Mouse (Mus musculus) small intestine, adult 2 months (tissue): ENCODE results near the gene Sema4f.

Experiments used
- CTCF ChIP-seq: fragments of 200-500 bp; IDR thresholded peaks from 2 replicates; pipeline ENCODE4 v1.5.1; 2012; ENCODE audit warnings: low read depth, mild to moderate bottlenecking, control low read depth, inconsistent platforms, low read length, moderate library complexity, mixed read lengths; ENCODE audit not compliant: insufficient replicate concordance, insufficient read length; ENCODE audit errors: extremely low read depth
- POLR2A ChIP-seq: fragments of 200-500 bp; IDR thresholded peaks from 2 replicates; pipeline ENCODE4 v1.6.1; 2012; ENCODE audit warnings: low read depth, mild to moderate bottlenecking, control low read depth, inconsistent platforms, low read length, moderate library complexity

DNA sequence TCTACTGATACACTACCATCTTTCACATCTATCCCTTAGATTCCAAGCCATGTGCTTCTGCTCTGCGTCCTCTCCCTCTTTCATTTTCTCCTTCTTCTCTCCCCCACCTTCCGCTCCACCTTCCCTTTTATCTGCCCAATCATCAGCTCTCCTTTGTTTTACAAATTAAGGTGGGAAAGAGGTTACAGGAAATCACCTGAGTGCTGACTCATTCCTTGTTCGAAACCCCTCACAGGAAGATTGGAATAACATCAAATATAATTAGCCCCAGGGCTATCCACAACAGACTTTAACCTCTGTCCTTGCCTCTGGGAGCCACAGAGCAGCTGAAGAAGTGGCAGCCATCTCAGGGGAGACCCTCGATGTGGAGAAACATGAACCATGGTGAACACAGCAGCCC is 53.7 kb downstream of the Sema4f start:
- TF ChIP-seq CTCF, result no peak
- TF ChIP-seq POLR2A, result no peak
